Mouse (Mus musculus): ENCODE measurements at regions not wholly inside any gene's neighbourhood (a gene's known extent, or its start where the extent isn't known, plus 50 kb on each side); places are given as distances from the start of the nearest gene placed in this dataset.

DNA sequence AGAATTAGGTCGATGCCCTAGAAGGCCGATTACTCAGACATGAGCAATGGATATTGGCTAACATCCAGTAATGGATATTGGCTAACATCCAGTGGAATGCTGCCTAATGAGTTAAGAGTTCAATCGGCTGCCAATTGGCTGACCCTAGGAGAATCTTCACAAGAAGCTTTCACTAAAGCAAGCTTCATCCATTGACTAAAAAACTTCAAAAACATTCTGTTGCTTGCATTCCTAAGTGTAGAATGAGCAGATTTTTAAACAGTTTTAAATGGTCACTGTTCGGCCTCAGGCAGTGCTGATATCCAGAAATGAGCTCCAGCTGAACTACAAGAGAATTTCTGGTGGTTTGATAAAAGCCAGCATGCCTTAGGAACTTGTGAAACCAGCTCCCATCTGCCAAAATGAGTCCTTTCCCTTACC lies 56.8 kb upstream of the Cenpe start:
- DNase-seq (ENCODE audit: low spot score) = peak; percentile 16
